21 mouse cellular contexts compared by ENCODE assay signal in the genomic region with DNA sequence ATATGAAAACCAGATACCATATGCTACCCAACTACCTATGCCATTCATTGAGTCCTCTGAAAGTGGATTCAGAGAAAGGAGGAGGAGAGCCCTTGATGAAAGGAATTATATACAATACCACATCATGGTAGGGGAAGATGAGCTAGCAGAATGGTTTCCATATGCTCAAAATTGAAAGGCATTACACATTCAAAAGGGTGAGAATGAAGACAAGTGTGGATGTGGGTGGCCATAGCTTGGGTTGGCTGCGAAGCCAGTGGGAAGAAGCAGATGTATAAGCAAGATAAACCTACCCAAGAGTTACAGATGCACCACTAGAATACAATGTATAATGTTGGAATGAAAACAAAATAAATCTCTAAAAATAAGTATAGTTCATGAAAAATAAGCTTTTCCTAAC.
DNase-seq lines count a peak whose midpoint lies in the region; ATAC-seq and TF ChIP-seq lines count a peak whose summit lies in the region.
"Had no signal": no experiment of that assay in that cellular context is flagged by ENCODE, and none has a peak within 500 bp of the region (broad histone marks: within the 10 kb centered on the region; RNA-seq: fewer than 3 reads in every experiment).

No protein-coding gene starts in this region.

- intact Hi-C loops in left cerebral cortex, postnatal 10 days (cut with DNase I), result no loop called here

- TF ChIP-seq CTCF in lung, adult 2 months (IDR thresholded peaks at IDR 0.05; ENCODE audit: insufficient read depth, low read length), result no peak

- peak; percentile 5 for DNase-seq in layer of hippocampus, adult 11-12 months (ENCODE audit: low spot score)
- DNase-seq in layer of hippocampus, adult 9-10 months (ENCODE audit: low spot score), result no peak
- peak; percentile 10 to 23 for DNase-seq in left cerebral cortex, adult 18-20 months (ENCODE audit: low spot score in 2 of 2)
- DNase-seq in left cerebral cortex, postnatal 10 days (ENCODE audit: extremely low spot score in 1 of 2, low spot score in 2 of 2), result no peak
- peak; percentile 82 for DNase-seq in brain, adult 2 months (ENCODE audit: low read depth, low spot score)
- DNase-seq in left cerebral cortex, adult 9 months (ENCODE audit: low spot score in 2 of 2), result peak; percentile 28 to 63
- DNase-seq in lung, adult 2 months, result no peak
- DNase-seq: adrenal gland, postnatal 14 days; cerebellum, adult 18-20 months; cerebellum, adult 9-11 months; cerebellum, postnatal 36 days; gastrocnemius, postnatal 14 days; heart, adult 2 months had no signal

- no peak for TF ChIP-seq POLR2A in lung, adult 2 months (IDR thresholded peaks at IDR 0.05; ENCODE audit: borderline replicate concordance, extremely low read depth, low read depth, low read length)

- H3K4me1 ChIP-seq in lung, adult 2 months (ENCODE audit: control insufficient read depth, insufficient read depth, low read length), result no peaks in the 10 kb centered on the region
- H3K4me1 ChIP-seq: embryonic facial prominence, embryonic 13.5 days; forebrain, embryonic 12.5 days; heart, embryonic 12.5 days; hindbrain, embryonic 10.5 days had no signal

- no peak overlapping the region for H3K4me3 ChIP-seq in lung, adult 2 months (replicated peaks; ENCODE audit: extremely low read depth, low read depth, low read length)
- H3K4me3 ChIP-seq: embryonic facial prominence, embryonic 13.5 days; forebrain, embryonic 12.5 days; heart, adult 2 months; heart, embryonic 12.5 days; hindbrain, embryonic 10.5 days had no signal

- WGBS in lung, adult 2 months, result 82% methylated on average over 1 of the region's 1 CpGs

- no peak for ATAC-seq in megakaryocyte progenitor cell, adult 5-6 weeks (replicated peaks; ENCODE audit: poor library complexity)
- ATAC-seq: activated CD4-positive, CD25-positive, alpha-beta regulatory T cell, adult 4 months; forebrain, embryonic 16.5 days; Patski had no signal

Comparison
In these comparisons a context has a peak if more than half of its experiments do, and no peak if none do; other contexts are left out.
1. DNase-seq: peak in layer of hippocampus, adult 11-12 months (single experiment), left cerebral cortex, adult 18-20 months (2 of 2), brain, adult 2 months (single experiment) and left cerebral cortex, adult 9 months (2 of 2); none in layer of hippocampus, adult 9-10 months (single experiment), left cerebral cortex, postnatal 10 days (0 of 2) and lung, adult 2 months (single experiment).